Mouse (Mus musculus) heart, postnatal 14 days (tissue): Measurements from ENCODE around the gene Ppp1r15b. TPM values are rescaled to one million over a fixed set of nuclear protein-coding genes. Genes with fewer than 3 reads are reported as not detected.

ENCODE experiments used
- DNase-seq, 2 experiments: peaks; one replicate each; pipeline ENCODE4 v3.0.0; 2021 to 2022
- intact Hi-C: fragments of 180-260 bp; cut with DNase I; formaldehyde crosslinking; loops from one replicate; pipeline ENCODE4 v1.15.1; 2025
- long read RNA-seq, 2 experiments: library from polyadenylated mRNA; stranded (forward); transcript quantifications; one replicate each; pipeline ENCODE4 v2.0.0; 2021
- total RNA-seq, 2 experiments: library from RNA; stranded (reverse); gene quantifications; 2 replicates each; pipeline ENCODE4 v1.2.3; 2021

Gene Ppp1r15b
- total RNA-seq = 10 to 100 TPM; 32.2 to 34.6 TPM
- long read RNA-seq, experiment 1, full-length matches to known transcripts = 14 of 18 reads
- long read RNA-seq, experiment 1, partial matches to known transcripts = 0 of 18 reads
- long read RNA-seq, experiment 1, other reads (novel, unspliced or antisense) = 4 of 18 reads
- long read RNA-seq, experiment 2, full-length matches to known transcripts = 14 of 15 reads
- long read RNA-seq, experiment 2, partial matches to known transcripts = 0 of 15 reads
- long read RNA-seq, experiment 2, other reads (novel, unspliced or antisense) = 1 of 15 reads

GRCm38 (mm10) chr1:133130638-133131560 lies at the start of gene Ppp1r15b:
Ppp1r15b (plus strand) TSS chr1:133131143.
- peak; percentile 97 for DNase-seq
- intact Hi-C loops = no loop called here

DNA sequence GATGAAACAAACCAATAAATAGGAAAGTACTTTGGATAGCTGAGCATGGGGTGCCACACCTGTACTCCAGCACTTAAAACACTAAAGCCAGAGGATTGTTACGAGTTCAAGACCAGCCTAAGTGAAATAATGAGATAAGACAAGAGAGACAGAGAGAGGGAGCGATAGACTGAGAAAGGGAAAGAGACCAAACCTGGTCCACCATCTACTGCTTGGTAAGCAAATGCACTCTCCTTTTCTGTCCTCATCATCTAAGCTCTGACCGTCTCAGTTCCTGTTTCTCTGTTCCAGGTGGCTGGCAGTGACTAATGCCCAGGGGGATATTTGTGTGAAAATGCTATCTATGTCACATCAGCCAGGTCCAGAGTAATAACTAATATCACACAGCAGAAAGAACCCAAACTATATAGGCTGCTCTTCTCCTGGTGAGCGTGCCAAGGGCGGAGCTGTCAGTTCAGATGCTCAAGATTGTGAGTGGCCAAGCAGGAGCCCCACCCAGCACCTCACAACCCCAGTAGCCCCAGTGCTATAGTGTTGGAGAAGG lies 47.9 kb upstream of the Ppp1r15b start:
- DNase-seq = no peak
- intact Hi-C loops = no loop called here

DNA sequence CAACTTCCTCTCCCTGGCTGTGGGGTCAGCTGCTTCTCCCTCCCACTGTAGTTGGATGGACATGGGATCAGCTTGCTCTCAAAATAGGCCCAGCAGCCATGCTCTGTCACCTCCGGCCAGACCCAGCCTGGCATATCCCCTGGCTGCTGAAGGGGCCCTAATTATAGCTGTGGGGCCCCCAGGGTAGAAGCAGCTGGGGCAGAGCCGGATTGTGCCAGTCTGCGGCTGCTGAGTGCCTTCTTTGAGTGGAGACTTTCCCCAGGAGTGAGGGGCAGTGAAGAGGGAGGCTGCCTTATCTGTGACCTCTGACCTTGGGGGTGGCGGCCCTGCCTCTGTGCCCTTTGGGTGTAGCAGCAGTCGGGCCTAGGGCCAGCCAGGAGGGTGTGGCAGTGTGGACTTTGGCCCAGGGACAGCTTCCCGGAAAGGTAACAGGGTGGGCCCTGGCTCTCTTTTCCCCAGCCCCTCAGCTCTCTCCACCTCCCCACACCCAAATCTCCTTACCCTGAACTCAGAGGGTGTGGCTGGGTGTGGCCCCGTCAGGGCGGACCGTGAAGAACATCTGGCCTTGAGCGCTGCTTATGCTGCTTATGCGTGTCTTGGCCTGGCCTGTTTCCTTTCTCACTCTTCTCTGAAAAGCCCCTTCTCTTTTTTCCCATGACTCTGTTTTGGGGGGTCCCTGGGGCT lies 46.9 kb upstream of the Ppp1r15b start:
- peak; percentile 56 to 61 for DNase-seq
- intact Hi-C loops = no loop called here

DNA sequence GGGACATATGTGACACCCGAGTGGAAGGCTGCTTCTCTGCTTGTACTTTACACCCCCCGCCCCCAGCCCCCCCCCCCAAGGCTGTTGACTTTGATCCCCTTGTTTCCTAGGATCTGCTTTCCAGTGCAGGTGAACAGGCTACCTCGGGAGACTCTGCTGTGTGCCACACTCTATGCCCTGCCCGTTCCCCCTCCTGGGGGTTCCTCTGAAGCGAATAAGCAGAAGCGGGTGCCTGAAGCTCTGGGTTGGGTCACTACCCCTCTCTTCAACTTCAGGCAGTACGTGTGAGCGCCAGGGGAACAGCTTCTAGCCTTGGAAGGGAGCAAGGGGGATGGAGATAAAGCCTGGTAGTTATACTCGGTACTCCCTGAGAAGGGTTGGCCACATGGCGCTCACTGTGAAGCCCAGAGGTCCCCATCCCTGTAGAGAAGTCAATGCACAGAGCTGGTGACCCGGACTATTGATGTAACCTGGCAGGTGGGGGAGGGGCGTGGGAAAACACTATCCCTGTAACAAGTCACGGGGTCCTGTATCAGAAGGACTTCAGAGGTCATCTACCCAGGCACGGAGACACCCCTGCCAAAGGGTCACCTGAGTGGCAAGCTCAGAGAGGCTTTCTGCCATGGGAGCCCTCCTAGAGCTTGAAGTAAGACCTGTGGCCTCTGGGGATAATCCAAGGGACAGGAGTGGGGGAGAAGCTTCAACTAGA lies 46.1 kb upstream of the Ppp1r15b start:
- intact Hi-C loops = loop anchor here (1.0 kb wide), 1 partner anchor 12 kb away; no protein-coding TSS in a partner anchor

GRCm38 (mm10) chr1:133085417-133085742 lies 45.6 kb upstream of the Ppp1r15b start:
- no peak for DNase-seq
- intact Hi-C loops = loop anchor here (1.0 kb wide), 1 partner anchor 12 kb away; no protein-coding TSS in a partner anchor

More for the DNA sequence above, 46.1 kb upstream of the Ppp1r15b start:
- DNase-seq = no peak

DNA sequence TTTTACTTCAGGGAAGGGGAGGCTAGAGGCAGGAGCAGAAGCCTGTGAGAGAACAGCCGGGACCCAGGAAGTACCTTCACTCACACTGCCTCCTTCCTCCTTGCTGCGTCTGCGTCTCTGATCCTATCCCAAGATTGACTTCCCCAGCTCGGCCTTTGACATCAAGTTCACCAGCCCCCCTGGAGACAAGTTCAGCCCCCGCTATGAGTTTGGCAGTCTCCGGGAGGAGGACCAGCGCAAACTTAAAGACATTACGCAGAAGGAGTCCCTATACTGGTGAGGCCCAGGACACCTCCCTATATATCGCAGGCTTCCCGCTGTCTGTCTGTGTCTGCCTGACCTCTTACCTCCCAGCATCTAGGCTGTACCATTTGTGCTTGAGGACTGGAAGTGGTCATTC lies 44.1 kb upstream of the Ppp1r15b start:
- intact Hi-C loops = loop anchor here (1.0 kb wide), 1 partner anchor 48 kb away; no protein-coding TSS in a partner anchor

DNA sequence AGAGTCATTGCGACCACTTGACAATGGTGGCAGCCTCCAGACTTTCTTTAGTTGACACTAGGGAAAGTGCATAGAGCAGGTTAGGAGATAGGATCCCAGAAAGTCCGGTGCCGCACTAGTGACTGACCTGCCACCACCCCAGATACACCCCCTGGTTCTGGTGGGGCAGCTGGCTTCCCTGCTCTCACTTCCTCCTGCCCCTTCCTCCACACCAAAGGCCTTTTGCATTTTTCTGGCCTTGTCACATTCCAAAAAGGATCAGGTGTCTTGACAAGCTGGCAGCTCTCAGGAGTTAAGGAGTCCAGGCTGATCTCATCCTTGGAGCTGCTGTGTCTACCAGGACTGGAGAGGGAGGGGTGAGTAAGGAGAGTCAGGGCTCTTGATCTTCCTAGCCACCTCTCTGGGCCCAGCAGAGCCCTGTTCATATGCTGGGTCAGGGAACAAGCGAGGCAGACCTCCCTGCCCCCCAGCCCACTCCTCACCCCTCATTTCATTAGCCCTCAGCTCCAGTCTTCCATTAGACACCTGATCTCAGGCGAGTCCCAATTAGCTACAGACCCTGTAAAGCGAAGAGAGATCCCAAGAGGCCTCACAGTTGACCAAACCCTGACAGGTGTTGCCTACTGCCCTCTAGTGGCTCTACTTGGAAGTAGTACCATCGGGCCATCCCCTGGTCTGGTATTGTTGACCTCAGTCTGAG lies 43.6 kb upstream of the Ppp1r15b start:
- intact Hi-C loops = loop anchor here (1.0 kb wide), 1 partner anchor 48 kb away; no protein-coding TSS in a partner anchor

More for the DNA sequence above, 44.1 kb upstream of the Ppp1r15b start:
- no peak for DNase-seq

DNA sequence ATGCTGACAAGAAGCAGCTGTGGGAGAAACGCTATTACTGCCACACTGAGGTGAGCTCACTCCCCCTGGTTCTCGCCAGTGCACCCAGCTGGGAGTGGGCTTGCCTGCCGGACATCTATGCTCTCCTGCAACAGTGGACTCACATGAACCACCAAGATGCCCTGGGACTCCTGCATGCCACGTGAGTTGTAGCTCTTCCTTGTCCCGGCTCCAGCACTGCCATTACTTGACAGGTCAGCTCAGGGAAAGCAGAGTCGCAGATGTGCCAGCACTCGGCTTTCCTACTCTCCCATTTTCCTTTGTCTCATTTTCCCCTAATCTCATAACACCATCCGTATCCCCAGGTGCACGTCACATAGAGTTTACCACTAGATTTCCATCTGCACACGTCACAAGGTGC lies 42.7 kb upstream of the Ppp1r15b start:
- intact Hi-C loops = no loop called here

More for the DNA sequence above, 43.6 kb upstream of the Ppp1r15b start:
- DNase-seq = peak; percentile 67 to 83

DNA sequence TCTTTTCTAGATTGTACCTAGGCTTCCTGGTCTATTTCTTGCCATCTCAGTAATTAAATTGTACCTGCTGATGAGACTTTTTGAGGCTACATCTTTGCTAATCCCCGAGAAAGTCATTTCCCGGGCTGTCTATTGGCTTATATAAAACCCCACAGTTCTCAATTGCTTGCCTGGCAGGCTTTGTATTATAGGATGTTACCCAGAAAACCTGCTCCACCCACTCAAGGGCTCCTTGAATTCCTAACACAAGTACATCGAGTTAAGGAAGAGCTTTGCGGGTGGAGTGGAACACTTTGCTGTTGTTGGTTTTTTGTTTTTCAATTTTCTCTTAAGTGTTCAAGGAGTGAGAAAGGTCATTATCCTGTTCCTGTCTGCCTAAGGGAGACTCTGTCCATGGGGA lies 41.5 kb upstream of the Ppp1r15b start:
- intact Hi-C loops = no loop called here
- no peak for DNase-seq

More for the DNA sequence above, 42.7 kb upstream of the Ppp1r15b start:
- DNase-seq = no peak

GRCm38 (mm10) chr1:133090641-133091040 lies 40.3 kb upstream of the Ppp1r15b start:
- intact Hi-C loops = no loop called here
- no peak for DNase-seq

GRCm38 (mm10) chr1:133091483-133091882 lies 39.5 kb upstream of the Ppp1r15b start:
- intact Hi-C loops = no loop called here
- no peak for DNase-seq

DNA sequence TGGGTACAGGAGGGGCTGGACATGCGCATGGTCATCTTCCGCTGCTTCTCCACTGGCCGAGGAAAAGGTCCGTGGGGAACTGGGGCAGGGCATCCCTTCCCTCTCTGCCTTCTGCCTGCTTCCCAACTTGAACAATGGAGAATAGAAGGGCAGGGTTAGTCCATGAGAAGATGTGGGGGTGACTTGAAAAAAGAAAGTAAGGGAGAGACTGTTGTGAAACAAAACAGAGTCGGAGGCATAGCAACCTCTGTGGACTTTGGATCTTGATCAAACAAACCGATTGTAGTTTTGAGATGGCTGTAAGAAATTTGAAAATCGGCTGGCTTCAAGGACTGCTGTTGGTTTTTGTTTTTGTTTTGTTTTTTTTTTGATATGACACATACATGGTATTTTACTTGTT lies 37.2 kb upstream of the Ppp1r15b start:
- DNase-seq = no peak
- intact Hi-C loops = no loop called here

DNA sequence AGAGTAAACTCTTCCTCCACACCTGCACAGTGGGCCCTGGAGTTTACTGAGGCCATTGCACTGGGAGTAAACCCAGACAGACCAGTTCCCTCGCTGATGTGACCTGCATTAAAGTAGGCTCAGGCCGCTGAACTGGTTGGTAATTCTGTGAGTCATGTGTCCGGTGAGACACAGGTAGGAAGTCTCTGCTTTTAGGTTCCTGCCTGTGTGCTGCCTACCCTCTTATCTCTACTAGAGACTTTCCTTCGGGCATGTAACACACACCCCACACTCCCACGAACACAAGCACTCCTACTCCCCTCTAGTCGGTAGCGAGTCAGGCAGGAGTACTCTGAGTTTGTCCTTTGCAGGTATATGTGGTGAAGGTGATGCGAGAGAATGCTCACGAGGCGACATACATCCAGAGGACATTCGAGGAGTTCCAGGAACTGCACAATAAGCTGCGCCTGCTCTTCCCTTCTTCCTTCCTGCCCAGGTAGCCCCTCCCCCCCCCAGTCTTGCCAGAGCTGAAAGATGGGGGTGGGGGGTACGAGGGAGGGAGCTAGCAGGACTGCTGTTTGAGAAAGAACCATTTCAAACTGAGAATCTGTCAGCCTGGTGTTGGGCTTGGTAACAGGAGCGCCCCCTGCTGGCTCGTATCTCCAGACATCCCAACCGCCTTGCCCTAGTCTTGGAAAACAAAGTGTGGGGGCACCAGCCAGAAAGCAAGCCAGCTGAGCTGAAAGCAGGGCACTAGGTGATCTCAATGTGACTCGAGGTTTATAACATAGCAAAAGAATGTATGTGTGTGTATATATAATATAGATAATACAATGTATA lies 29.8 kb upstream of the Ppp1r15b start:
- peak; percentile 79 to 80 for DNase-seq
- intact Hi-C loops = loop anchor here (2.0 kb wide), 1 partner anchor 62 kb away; no protein-coding TSS in a partner anchor

DNA sequence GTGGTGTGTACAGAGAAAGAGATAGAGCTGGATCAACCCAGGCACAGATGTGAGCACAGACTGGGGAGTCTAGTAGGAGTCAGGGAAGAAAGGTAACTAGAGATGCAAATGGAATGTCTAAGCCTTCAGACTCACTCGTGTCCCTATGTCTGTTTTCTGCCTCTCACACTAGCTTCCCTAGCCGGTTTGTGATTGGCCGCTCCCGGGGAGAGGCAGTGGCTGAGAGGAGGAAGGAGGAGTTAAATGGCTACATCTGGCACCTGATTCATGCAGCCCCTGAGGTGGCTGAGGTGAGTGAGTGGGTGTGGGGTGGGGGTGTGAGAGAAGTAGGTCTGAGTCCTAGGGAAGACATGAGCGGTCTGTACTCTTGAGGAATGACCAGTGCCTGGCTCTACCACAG lies 28.8 kb upstream of the Ppp1r15b start:
- no peak for DNase-seq
- intact Hi-C loops = no loop called here

DNA sequence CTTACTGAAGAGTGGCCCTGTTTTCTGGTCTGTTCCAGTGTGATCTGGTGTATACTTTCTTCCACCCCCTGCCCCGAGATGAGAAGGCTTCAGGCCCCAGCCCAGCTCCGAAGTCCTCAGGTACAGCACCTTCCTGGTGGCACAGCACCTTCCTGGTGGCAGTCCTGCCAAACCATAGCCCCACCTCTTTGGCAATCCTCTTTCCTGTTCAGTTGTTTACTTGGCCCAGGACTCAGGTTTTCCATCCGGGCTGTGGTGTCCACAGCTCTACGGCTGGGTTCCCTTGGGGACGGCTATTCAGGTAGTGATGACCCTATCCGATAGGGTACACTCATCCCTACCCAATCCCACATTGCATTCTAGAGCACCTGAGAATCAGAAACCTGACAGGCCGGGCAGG lies 27.6 kb upstream of the Ppp1r15b start:
- DNase-seq = no peak
- intact Hi-C loops = no loop called here

DNA sequence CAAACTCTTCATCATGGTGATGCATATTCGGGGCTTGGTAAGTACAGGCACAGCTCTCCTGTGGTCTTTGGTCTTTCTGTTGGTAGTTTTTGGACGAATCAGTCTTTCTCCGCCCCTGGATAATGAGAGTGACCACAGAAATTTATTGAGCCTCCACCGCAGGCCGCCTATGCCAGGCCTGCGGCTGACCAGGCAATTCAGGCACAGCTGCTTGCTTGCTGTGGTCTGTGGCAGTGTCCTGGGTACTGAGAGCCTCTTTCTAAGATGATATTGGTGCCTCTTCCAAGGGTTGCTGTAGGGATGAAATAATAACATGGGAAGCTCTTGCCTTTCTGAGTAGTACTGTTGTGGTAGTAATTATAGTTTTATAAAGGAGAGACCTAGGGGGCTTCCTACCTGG lies 27.1 kb upstream of the Ppp1r15b start:
- intact Hi-C loops = no loop called here
- DNase-seq = no peak

DNA sequence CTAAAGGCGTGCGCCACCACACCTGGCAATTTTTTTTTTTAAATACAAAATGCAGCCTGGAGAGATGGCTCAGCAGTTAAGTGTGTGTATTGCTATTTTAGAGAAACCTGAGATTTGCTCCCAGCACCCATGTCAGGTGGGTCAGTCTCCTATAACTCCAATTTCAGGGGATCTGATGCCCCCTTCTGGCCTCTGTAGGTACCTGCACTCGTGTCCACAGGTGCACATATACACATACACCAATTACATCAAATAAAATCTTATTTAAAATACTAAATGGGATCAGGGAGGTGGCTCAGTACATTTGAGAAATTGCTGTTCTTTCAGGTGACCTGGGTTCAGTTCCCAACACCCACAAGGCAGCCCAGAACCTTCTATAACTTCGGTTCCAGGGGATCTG lies 14.8 kb upstream of the Ppp1r15b start:
- intact Hi-C loops = no loop called here
- DNase-seq = no peak

GRCm38 (mm10) chr1:133118127-133118526 lies 12.8 kb upstream of the Ppp1r15b start:
- intact Hi-C loops = no loop called here
- DNase-seq = no peak
